Mouse (Mus musculus): ENCODE measurements around the gene Fancg.

GRCm38 (mm10) chr4:42972952-42973351 lies 37.4 kb downstream of the Fancg start:
- TF ChIP-seq CTCF (IDR thresholded peaks at IDR 0.05; ENCODE audit: borderline replicate concordance, insufficient read depth, low read depth, low read length) (no peak), POLR2A (IDR thresholded peaks at IDR 0.05; ENCODE audit: borderline replicate concordance, insufficient read depth, low read length) (no peak)

Data from cerebellum, adult 2 months (tissue).